Mouse (Mus musculus): ENCODE data around the gene Svs6.
A peak's percentile ranks its signal among the peaks of the same experiment; 100 is the strongest.
"Not testable (repeated sequence)": the region's sequence is repeated elsewhere in the genome, so short reads cannot be mapped to it uniquely, and the experiment has no call there.

Gene Svs6

DNA sequence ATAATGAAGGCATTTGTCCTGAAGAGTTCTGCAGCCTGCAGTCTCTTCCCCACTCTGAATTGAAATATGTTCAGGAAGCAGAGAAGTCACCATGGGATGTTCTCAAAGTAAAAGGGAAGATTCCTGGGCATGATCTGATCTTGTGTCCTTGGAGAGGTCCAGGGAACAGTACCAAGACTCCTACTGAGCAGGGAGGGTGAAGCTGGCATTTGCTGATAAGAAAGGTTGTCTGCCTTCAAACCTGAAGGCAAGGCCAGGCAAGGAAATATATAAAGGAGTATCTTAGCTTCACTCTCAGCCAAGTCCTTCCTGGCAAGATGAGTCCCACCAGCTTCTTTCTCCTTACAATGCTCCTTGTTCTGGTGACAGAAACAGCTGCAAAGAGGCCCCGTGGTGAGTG lies at the start of gene Svs6:
Gene Svs6 (plus strand): TSS at position 301 of the 400 bp plus-strand sequence.
- DNase-seq (ENCODE audit: low spot score), result not testable (repeated sequence)

DNA sequence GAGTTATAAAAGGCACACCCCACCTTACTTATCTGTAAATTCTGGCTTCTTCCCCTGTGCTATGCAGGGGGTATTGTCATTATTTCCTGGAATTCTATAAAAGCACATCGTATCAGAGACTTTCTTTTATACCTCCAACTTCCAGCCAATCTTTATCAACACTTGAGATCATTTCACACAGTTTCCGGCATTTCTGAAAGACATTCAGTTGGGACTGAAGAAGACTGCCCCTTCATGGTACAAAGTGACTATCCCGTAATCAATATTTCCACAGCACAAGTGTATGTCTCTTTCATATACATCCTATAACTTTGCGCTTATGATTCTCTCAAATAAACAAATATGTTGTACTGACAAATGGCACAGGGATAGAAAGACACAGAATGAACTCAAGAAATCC lies 38.2 kb upstream of the Svs6 start, which contains the start of gene Svs4:
Gene Svs4 (minus strand): TSS at position 101 of the 400 bp plus-strand sequence.
- no peak for DNase-seq (ENCODE audit: low spot score)

DNA sequence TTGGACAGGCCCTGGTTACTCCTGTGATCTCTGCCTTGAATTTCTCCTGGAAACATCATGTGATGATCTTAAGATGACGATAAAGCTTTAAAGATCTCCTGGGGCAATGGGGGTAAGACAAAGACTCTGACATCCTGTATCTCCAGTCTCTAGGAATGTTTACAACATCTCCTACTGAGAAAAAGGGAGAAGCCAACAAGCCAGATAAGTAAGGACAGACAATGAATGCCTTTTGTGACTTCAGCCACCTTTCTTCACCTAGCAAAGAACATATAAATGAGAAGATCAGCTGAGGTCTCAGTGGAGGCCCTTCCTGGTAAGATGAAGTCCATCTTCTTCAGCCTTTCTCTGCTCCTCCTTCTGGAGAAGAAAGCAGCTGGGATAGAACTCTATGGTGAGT lies 27.6 kb upstream of the Svs6 start, which contains the start of gene Svs3a:
Gene Svs3a (plus strand): TSS at position 301 of the 400 bp plus-strand sequence.
- DNase-seq (ENCODE audit: low spot score), result not testable (repeated sequence)

DNA sequence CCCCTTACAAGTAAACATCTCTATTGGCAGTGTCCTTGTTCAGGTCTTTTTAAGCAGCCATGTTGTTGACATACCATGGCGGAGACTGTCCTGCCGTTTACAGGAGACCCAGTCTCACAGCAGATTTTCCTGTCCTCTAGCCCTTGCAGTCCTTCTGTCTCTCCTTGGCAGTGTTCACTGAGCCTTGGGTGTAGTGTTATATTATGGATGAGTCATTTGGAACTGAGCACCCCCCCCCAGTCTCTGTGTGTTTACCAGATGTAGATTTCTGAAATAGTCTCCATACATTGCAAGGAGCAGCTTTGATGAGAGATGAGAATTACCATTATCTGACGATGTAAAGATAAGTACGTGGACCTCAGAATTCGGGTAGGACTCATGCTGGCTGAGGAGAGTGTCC lies 4.0 kb upstream of the Svs6 start:
- DNase-seq (ENCODE audit: low spot score), result no peak

DNA sequence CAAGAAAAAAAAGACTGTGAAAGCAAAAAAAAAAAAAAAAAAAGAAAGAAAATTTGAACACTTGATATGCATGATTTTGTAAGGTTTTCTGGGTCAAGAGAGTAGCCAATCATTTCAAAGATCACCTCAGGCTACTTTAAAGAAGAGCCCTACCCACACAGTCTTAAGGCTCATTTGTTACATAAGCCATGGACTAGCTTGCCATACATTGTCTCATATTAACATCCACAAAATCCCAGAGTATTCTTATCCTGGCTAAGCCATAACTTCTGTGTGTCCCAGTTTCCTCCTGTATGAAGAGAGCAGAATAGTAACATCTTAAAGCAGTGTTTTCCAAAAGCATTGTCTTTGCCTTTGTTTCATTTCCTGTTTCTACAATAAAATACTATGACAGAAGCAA lies 1.1 kb upstream of the Svs6 start:
- DNase-seq (ENCODE audit: low spot score), result not testable (repeated sequence)

DNA sequence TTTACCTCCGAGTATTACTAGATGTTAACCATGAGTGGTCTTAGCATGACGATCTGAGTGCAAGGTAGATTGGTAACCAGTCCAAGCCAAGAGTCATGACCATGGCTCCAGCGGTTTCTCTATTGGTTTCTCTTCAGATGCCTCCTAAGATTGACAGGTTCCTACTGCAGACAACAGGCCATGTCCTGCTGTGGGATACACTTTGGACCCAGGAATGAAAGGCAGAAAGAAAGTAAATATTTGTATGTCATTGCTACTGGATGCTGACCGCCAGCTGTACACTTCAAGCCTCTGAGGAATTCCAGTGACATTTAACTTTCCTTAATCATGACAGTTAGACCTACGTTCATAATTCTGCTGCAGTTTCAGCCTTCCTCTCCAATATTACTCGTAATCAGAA lies 4.4 kb downstream of the Svs6 start:
- no peak for DNase-seq (ENCODE audit: low spot score)

DNA sequence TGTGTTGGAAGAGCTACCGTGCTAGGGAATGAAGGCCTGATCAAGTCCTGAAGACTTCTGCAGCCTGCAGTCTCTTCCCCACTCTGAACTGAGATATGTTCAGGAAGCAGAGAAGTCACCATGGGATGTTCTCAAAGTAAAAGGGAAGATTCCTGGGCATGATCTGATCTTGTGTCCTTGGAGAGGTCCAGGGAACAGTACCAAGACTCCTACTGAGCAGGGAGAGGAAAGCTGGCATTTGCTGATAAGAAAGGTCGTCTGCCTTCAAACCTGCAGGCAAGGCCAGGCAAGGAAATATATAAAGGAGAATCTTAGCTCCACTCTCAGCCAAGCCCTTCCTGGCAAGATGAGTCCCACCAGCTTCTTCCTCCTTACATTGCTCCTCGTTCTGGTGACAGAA lies 15.9 kb downstream of the Svs6 start, which contains the start of gene Svs5:
Gene Svs5 (plus strand): TSS at position 301 of the 400 bp plus-strand sequence.
- DNase-seq (ENCODE audit: low spot score), result not testable (repeated sequence)

DNA sequence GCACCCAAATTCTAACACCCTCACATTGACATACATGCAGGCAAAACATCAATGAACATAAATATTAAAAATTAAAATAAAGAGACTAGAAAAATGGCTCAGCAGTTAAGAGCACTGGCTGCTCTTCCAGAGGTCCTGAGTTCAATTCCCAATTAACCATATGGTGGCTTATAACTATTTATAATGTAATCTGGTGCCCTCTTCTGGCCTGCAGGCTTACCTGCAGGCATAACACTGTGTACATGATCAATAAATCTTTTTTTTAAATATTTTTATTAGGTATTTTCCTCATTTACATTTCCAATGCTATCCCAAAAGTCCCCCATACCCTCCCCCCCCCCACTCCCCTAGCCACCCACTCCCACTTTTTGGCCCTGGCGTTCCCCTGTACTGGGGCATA lies 27.2 kb downstream of the Svs6 start:
- DNase-seq (ENCODE audit: low spot score), result not testable (repeated sequence)

DNA sequence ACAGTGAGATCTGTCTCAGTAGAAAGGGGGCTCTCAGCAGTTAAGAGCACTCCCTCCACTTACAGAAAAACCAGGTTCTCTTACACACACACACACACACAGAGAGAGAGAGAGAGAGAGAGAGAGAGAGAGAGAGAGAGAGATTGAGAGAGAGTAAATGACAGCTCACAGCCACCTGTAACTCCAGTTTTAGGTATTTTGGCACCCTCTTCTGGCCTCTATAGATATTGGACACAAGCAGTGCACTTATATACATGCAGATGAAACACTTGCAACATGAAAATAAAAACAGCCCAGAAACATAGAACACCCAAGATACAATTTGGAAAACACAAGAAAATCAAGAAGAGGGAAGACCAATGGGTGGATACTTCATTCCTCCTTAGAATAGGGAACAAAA lies 31.1 kb downstream of the Svs6 start:
- DNase-seq (ENCODE audit: low spot score), result not testable (repeated sequence)

DNA sequence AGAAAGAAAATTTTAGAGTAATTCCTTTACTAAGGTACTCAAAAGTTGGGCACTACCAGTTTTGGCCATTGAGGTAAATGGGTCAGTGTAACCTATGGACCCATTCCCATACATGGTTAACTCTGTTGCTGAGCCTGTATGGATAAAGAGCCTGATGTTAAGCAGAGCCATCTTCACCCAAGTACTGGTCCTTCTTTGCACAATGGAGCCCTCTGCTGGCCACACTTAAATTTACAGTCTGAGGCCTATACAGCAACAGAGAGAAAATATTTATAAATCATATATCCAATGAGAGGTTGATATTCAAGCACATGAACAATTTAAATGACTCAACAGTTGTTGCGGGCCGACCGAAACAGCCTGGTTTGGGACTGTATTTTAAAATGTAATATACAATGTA lies 32.4 kb downstream of the Svs6 start:
- peak; percentile 38 for DNase-seq (ENCODE audit: low spot score)

DNA sequence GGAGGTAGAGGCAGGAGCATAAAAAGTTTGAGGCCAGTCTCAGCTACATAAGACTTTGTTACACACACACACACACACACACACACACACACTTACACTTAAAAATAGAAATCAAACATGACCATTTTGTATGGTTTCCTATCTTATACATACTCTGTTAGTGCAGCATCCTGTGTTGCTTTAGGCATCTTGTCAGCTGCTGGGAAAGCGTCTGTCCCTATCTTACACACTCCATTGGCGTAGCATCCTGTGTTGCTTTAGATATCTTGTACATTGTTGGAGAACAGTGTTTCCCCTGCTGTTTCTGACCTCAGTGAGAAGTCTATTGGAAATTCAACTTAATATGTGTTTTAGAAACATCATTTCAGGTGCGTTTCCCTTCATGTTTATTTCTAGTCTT lies 36.1 kb downstream of the Svs6 start:
- DNase-seq (ENCODE audit: low spot score), result no peak

DNA sequence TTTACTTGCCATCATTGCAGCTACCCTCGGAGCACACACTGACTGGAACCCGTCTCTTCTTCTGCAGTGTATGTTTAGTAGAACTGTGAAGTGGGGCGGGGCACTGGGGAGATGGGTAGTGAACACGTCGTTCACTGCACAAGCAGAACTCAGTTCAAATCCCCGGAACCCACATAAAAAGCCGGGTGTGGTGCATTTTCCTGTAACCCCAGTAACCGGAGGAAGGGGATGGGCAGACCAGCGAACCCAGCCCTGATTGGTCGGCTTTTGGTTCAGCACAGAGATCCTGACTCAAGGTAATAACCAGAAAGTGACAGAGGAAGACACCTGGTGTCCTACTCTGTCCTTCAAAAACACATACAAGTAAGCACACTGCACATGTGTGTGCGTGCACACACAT lies 36.8 kb downstream of the Svs6 start:
- DNase-seq (ENCODE audit: low spot score), result no peak

DNA sequence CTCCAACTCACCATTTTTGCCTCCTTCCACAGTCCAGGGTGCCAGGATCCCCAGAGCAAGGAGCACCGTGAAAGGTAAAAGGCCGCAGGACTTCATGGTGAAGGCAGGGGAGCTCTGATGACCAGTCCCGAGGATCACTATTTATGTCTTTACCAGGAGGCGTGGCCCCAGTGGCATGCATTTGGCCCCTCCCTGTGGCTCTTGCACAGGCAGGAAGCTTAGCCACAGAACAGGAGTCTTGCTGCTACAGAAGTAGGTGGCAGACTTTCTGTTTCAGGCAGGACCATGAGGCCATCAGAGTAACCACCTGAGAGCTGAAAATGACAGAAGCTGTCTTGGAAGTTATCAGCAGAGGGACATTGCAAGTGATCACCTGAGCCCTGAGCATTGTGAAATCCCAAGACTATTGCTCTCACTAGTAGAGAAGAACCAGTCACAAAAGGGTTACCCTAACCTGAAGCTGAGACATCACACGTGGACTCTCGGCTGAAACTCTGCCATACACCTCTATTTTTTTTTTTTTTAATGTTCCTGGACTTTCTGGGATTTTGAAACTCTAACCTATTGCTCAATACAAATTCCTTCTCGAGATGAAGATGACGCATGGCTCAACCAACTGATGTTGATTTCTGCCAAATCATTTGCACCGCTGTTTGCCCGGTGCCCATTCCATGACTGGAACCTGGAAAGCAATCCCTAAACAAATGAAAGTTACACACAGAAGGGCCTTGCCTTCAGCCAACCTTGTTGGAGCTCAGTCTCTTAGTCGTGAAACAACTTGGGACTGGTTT lies 39.8 kb downstream of the Svs6 start:
- no peak for DNase-seq (ENCODE audit: low spot score)

DNA sequence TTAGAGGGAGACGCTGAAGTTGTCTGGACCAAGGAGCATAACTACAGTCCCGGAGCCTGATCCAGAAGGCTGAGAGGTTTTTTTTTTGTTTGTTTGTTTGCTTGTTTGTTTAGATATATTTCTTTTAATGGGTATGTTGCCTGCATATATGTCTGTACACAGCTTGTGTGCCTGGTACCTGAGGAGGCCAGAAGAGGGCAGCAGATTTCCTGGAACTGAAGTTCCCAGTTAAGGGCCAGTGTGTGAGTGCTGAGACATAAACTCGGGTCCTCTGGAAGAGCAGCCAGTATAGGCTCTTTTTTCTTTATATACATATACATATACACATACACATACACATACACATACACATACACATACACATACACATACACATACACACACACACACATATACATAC lies 41.8 kb downstream of the Svs6 start:
- peak; percentile 17 for DNase-seq (ENCODE audit: low spot score)

DNA sequence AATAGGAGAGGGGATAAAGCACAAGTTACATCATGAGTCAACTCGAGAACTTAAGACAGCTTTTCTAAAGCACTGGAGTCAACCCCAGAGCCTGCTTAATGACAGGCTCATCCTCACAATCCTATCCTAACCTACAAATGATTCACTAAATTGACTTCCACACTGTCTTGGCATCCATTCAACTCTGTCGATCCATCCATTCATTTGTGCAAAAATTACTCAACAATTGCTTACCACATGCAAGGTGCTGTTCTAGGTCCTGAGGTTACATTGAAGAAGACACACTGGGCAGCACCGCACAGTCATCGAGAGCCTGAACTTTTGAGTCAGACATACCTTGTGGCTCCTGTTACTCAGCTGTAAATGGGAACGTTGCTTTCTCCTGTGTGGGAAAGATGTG lies 42.5 kb downstream of the Svs6 start:
- DNase-seq (ENCODE audit: low spot score), result no peak

DNA sequence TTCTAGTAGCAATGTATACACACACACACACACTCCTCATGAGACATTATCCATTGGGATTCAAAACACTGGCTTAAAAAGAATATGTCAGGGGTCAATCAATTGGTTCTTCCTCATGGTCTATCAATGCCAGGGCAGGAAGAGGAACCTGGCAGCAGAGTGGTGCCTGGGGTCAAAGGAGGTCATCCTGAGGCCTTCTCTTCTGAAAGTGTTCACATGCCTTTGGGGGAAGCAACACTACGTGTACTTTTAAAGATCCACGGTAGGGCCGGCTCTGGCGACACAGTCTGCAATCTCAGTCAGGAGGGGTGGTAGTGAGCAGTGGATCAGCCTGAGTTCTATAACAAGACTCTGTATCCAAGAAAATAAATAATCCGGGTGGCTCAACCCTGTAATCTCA lies 43.1 kb downstream of the Svs6 start:
- DNase-seq (ENCODE audit: low spot score), result no peak

DNA sequence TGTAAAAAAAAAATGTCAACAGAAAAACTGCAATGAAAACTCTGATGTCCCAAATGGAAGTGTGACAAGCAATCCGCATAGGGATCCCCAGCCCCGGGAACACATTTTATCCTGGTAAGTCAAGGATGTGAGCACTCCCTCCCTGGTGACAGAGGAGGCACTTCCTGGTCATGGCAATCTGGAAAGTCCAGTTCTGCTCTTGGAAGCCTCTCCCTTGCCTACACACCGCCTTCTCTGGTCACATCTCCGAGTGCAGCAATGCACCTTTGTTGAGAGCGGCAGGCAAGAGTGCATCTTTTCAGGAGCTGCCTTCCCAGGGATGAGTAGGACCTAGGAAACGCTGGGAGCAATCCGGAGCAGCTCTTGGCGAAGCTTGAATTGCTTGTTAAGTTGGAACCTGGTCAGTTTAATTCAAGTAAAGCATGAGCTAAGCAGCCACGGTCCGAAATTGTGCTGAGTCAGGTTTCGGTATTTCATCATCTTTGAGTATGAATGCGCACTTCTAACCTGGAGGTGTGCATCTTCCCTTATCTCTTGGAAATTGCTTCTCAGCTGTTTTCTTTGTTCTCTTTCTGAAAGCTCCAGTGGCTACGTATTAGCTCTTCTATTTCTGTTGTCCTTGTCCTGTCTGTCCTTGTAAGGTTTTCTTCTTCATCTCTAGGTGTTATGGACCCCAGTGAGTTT lies 44.6 kb downstream of the Svs6 start:
- peak; percentile 22 for DNase-seq (ENCODE audit: low spot score)

DNA sequence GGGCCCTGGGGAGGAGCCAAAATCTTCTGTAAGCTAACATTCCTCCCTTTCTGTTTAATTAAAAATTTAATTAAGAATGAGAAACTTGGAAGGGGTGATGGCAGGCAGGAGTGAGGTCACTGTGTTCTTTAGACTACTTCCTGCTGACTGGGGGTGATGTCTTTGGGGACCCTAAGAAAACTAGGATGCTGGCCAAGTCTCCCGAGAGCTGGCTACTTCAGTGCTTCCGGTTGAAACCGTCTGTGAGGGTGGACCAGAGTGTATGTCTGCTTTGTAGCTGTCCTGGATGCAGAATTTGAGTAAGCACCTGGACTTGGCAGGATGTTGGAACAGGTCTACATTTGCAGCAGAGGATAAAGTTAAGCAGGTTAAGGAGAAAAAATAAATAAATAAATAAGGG lies 50.4 kb downstream of the Svs6 start:
- DNase-seq (ENCODE audit: low spot score), result no peak

Data from urinary bladder, postnatal 14 days (tissue).